Mouse (Mus musculus): Measurements from ENCODE around the gene Cdh23. TPM values are rescaled to one million over a fixed set of nuclear protein-coding genes. Genes with fewer than 3 reads are reported as not detected.

Gene Cdh23
- polyA plus RNA-seq, 1 experiment, result 0.19 TPM

DNA sequence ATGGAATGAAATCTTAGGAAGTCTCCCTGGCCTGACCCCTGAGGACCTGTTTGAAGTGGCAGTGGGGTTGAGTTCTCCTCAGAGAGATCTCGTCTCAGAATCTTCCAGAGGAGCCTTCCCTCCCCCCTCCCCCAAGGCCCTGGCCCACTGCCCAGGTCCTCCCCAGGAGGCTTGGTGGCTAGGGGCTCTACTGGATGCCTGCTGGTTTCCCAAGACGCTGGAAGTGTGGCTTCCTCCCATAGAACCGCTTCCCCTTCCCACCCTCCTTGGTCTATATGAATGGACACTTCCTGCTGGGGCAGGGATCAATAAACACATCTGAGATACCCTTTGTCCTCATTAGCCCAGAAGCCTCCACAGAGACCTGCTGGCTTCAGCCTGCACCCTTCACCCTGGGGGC, 345.0 kb downstream of the Cdh23 start:
- H3K4me3 ChIP-seq (ENCODE audit: insufficient read depth, poor library complexity, severe bottlenecking), result no peak overlapping the region
- no peaks in the 10 kb centered on the region for H3K36me3 ChIP-seq (ENCODE audit: control insufficient read depth, insufficient read depth)
- no peaks in the 10 kb centered on the region for H3K79me3 ChIP-seq (ENCODE audit: low read depth)
- no peak for TF ChIP-seq MAX (IDR thresholded peaks at IDR 0.05)
- no peak for TF ChIP-seq CTCF (IDR thresholded peaks at IDR 0.05; ENCODE audit: control insufficient read depth, insufficient read depth, insufficient read length)
- H3ac ChIP-seq (ENCODE audit: control insufficient read depth, insufficient read length, low read depth), result no peak overlapping the region
- no peaks in the 10 kb centered on the region for H3K79me2 ChIP-seq (ENCODE audit: control insufficient read depth, insufficient read depth)
- H3K27me3 ChIP-seq (ENCODE audit: control insufficient read depth, insufficient read depth, insufficient read length), result no peaks in the 10 kb centered on the region

DNA sequence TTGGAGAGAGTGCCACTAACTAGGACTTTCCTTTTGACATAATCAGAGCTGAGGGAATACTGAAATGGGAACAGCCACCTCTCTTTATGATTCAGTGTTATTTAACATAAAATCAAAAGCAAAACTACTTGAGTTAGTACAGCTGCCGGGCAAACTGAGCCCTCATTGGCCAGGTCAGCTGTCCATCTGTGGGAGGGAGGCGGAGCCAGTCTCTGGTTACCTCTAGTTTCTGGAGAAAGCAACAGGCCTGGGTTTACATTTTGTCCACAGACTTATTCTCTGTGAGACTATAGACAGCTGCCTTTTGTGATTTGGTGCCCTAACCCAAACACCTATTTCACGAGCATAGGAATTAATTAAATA, 345.5 kb downstream of the Cdh23 start:
- Histone ChIP-seq H3K79me3 (ENCODE audit: low read depth) (no peaks in the 10 kb centered on the region), H3K79me2 (ENCODE audit: control insufficient read depth, insufficient read depth) (no peaks in the 10 kb centered on the region), H3K4me3 (ENCODE audit: insufficient read depth, poor library complexity, severe bottlenecking) (no peak overlapping the region), H3ac (ENCODE audit: control insufficient read depth, insufficient read length, low read depth) (no peak overlapping the region), H3K27me3 (ENCODE audit: control insufficient read depth, insufficient read depth, insufficient read length) (no peaks in the 10 kb centered on the region), H3K36me3 (ENCODE audit: control insufficient read depth, insufficient read depth) (no peaks in the 10 kb centered on the region)
- no peak for TF ChIP-seq MYOD1 (IDR thresholded peaks at IDR 0.05; ENCODE audit: control insufficient read depth, insufficient read length, low read depth)
- no peak for TF ChIP-seq CTCF (IDR thresholded peaks at IDR 0.05; ENCODE audit: control insufficient read depth, insufficient read depth, insufficient read length)
- no peak for TF ChIP-seq MAX (IDR thresholded peaks at IDR 0.05)
- no peak for TF ChIP-seq MYOG (IDR thresholded peaks at IDR 0.05; ENCODE audit: control insufficient read depth, extremely low read depth, insufficient read length)
- no peak for TF ChIP-seq CEBPB (IDR thresholded peaks at IDR 0.05; ENCODE audit: low read depth)
- no peak for TF ChIP-seq USF1 (IDR thresholded peaks at IDR 0.05; ENCODE audit: low read depth)
- no peak for TF ChIP-seq FOSL1 (IDR thresholded peaks at IDR 0.05; ENCODE audit: insufficient read depth, low read length, poor library complexity, severe bottlenecking)

DNA sequence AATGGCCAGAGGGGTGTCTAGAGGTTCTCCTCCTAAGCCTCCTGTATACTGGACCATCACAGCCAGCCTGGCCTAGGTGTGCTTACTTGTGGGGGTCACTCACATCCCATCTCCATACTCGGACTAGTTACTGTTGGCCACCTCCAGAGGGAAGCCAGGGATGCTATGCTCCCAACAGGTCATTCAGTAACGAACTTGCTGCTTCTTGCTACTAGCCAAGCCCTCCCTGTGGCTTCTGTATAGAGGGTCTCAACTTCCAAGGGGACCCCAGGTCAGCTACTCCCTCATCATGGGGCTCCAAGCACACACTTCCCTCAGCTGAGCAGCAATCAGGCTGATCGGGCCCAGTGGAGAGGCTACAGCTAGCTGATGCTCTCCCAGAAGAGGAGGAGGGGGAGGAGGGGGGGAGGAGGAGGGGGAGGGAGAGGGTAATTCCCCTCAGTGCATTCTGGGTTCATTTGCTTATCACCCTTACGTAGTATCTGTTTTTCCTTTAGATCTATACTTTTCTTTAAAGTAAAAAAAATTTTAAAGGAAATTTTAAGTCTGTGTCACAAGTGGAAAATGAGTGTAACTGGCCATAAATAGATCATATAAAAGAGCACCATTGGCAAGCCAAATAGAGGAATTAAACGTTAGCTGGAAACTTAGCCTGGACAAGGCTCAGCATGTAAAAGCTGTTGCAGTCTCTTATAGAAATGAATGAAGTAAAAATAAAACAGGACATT, 346.0 kb downstream of the Cdh23 start:
- Histone ChIP-seq H3K79me2 (ENCODE audit: control insufficient read depth, insufficient read depth) (no peaks in the 10 kb centered on the region), H3ac (ENCODE audit: control insufficient read depth, insufficient read length, low read depth) (no peak overlapping the region), H3K36me3 (ENCODE audit: control insufficient read depth, insufficient read depth) (no peaks in the 10 kb centered on the region), H3K27me3 (ENCODE audit: control insufficient read depth, insufficient read depth, insufficient read length) (no peaks in the 10 kb centered on the region), H3K4me3 (ENCODE audit: insufficient read depth, poor library complexity, severe bottlenecking) (no peak overlapping the region), H3K79me3 (ENCODE audit: low read depth) (no peaks in the 10 kb centered on the region)
- TF ChIP-seq CTCF (IDR thresholded peaks at IDR 0.05; ENCODE audit: control insufficient read depth, insufficient read depth, insufficient read length), result no peak
- no peak for TF ChIP-seq FOSL1 (IDR thresholded peaks at IDR 0.05; ENCODE audit: insufficient read depth, low read length, poor library complexity, severe bottlenecking)
- no peak for TF ChIP-seq USF1 (IDR thresholded peaks at IDR 0.05; ENCODE audit: low read depth)
- no peak for TF ChIP-seq CEBPB (IDR thresholded peaks at IDR 0.05; ENCODE audit: low read depth)
- no peak for TF ChIP-seq MAX (IDR thresholded peaks at IDR 0.05)
- TF ChIP-seq MYOD1 (IDR thresholded peaks at IDR 0.05; ENCODE audit: control insufficient read depth, insufficient read length, low read depth), result no peak
- no peak for TF ChIP-seq MYOG (IDR thresholded peaks at IDR 0.05; ENCODE audit: control insufficient read depth, extremely low read depth, insufficient read length)

DNA sequence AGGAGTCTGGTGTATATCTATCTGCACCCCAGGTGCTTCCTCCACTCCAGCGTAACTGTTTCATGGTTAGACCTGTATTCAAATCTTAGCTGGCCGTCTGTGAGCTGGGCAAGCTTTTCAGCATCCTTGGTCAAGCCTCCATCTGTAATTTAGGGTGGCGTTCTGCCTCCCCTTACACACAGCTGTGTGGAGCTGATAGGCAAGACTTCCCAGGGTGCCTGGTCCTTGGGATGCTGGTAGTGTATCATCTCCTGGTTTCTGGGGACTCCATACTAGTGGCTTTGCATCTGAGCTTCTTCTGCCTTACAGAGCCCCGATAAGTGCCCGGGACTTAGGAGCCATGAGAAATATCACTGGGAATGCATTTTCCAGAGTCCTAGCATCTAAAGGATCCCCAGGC, 346.6 kb downstream of the Cdh23 start:
- Histone ChIP-seq H3K79me3 (ENCODE audit: low read depth) (no peaks in the 10 kb centered on the region), H3K36me3 (ENCODE audit: control insufficient read depth, insufficient read depth) (no peaks in the 10 kb centered on the region), H3ac (ENCODE audit: control insufficient read depth, insufficient read length, low read depth) (no peak overlapping the region), H3K27me3 (ENCODE audit: control insufficient read depth, insufficient read depth, insufficient read length) (no peaks in the 10 kb centered on the region), H3K4me3 (ENCODE audit: insufficient read depth, poor library complexity, severe bottlenecking) (no peak overlapping the region), H3K79me2 (ENCODE audit: control insufficient read depth, insufficient read depth) (no peaks in the 10 kb centered on the region)
- TF ChIP-seq USF1 (IDR thresholded peaks at IDR 0.05; ENCODE audit: low read depth), result no peak
- no peak for TF ChIP-seq FOSL1 (IDR thresholded peaks at IDR 0.05; ENCODE audit: insufficient read depth, low read length, poor library complexity, severe bottlenecking)
- TF ChIP-seq CTCF (IDR thresholded peaks at IDR 0.05; ENCODE audit: control insufficient read depth, insufficient read depth, insufficient read length), result no peak
- no peak for TF ChIP-seq CEBPB (IDR thresholded peaks at IDR 0.05; ENCODE audit: low read depth)
- no peak for TF ChIP-seq MYOG (IDR thresholded peaks at IDR 0.05; ENCODE audit: control insufficient read depth, extremely low read depth, insufficient read length)
- TF ChIP-seq MAX (IDR thresholded peaks at IDR 0.05), result no peak
- TF ChIP-seq MYOD1 (IDR thresholded peaks at IDR 0.05; ENCODE audit: control insufficient read depth, insufficient read length, low read depth), result no peak

DNA sequence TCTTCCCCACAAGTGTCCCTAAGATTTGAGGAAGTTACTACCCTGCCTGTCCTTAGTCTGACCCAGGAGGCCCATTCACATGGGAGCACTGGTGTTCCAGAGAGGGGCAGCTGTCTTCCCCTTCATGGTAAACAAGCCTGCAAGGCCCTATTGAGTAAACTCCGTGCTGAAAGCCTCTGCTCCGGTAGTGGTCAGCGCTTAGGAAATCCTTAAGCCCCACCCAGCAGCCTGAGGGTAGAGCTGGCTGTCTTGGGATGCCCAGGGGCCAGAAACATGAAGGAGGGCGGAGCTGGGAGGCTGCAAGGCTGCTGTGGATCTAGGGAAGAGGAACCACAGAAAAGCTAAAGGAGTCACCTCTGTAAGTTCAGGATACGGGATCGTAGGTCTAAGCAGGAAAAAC, 347.2 kb downstream of the Cdh23 start:
- Histone ChIP-seq H3K27me3 (ENCODE audit: control insufficient read depth, insufficient read depth, insufficient read length) (no peaks in the 10 kb centered on the region), H3K4me3 (ENCODE audit: insufficient read depth, poor library complexity, severe bottlenecking) (no peak overlapping the region)
- no peak for TF ChIP-seq CTCF (IDR thresholded peaks at IDR 0.05; ENCODE audit: control insufficient read depth, insufficient read depth, insufficient read length)
- TF ChIP-seq USF1 (IDR thresholded peaks at IDR 0.05; ENCODE audit: low read depth), result no peak
- TF ChIP-seq MAX (IDR thresholded peaks at IDR 0.05), result no peak
- TF ChIP-seq FOSL1 (IDR thresholded peaks at IDR 0.05; ENCODE audit: insufficient read depth, low read length, poor library complexity, severe bottlenecking), result no peak
- TF ChIP-seq MYOG (IDR thresholded peaks at IDR 0.05; ENCODE audit: control insufficient read depth, extremely low read depth, insufficient read length), result no peak
- TF ChIP-seq CEBPB (IDR thresholded peaks at IDR 0.05; ENCODE audit: low read depth), result no peak
- TF ChIP-seq MYOD1 (IDR thresholded peaks at IDR 0.05; ENCODE audit: control insufficient read depth, insufficient read length, low read depth), result no peak

More for the DNA sequence above, 347.2 kb downstream of the Cdh23 start:
- no peaks in the 10 kb centered on the region for H3K79me3 ChIP-seq (ENCODE audit: low read depth)
- no peak overlapping the region for H3ac ChIP-seq (ENCODE audit: control insufficient read depth, insufficient read length, low read depth)
- H3K36me3 ChIP-seq (ENCODE audit: control insufficient read depth, insufficient read depth), result no peaks in the 10 kb centered on the region
- no peaks in the 10 kb centered on the region for H3K79me2 ChIP-seq (ENCODE audit: control insufficient read depth, insufficient read depth)

Measured in C2C12 (cell line).